Mouse (Mus musculus) frontal cortex, postnatal 25 days (tissue): Measurements from ENCODE around the gene Msl2.
A peak's percentile ranks its signal among the peaks of the same experiment; 100 is the strongest.

Experiments
- DNase-seq, 2 experiments: peaks; one replicate each; pipeline ENCODE4 v3.0.0; 2022; ENCODE audit warnings: low spot score in 2 of 2

The Msl2 gene

DNA sequence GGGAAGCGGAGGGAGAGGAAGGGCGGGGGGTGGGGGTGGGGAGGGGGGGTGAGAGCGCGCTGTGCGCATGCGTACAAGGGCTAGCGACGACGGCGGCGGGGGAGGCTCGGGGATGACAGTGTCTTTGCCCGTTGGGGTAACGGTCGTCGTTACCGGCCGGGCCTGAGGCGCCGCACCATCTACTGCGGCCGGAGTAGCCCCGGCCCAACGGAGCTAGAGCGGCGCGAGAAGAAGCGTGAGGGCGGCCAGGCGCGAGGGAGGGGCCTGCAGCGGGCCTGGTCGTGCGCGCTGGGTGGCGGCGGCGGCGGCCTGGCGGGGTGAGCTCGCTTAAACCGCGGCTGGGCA, at the start of gene Msl2:
Gene Msl2 (plus strand): TSS at position 115 of the 345 bp plus-strand sequence.
- DNase-seq, result no peak

DNA sequence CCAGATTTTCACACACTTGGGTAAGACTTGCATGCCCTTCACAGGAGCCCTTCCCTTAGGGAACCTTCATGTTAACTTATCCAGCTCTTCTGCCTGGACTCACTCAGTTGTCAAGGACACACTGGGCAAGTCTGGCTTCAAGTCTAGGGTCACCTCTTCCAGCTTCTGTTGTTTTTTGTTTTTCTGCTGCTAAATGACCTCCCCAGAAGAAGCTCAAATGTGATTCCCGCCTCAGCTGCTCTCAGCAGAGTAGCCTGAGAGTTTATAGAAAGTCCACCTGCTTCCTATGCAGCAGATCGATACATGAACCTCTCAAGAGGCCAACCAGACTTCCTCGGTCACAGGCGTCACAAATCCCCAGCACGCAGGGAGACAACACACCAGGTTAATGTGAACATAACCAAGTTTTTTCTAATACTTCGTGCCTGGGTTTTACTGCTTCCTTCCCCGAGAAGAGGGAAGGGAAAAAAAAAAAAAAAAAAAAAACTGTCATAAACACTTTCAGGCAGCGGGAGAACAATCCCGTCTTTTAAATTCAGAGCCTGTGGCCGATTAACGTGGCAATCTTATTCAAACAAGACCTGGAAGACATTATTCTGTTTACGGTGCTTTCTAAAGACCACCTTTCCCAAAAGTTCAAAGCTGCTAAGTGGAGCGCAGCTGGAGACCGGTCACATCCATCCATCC, 40.0 kb upstream of the Msl2 start:
- no peak for DNase-seq

DNA sequence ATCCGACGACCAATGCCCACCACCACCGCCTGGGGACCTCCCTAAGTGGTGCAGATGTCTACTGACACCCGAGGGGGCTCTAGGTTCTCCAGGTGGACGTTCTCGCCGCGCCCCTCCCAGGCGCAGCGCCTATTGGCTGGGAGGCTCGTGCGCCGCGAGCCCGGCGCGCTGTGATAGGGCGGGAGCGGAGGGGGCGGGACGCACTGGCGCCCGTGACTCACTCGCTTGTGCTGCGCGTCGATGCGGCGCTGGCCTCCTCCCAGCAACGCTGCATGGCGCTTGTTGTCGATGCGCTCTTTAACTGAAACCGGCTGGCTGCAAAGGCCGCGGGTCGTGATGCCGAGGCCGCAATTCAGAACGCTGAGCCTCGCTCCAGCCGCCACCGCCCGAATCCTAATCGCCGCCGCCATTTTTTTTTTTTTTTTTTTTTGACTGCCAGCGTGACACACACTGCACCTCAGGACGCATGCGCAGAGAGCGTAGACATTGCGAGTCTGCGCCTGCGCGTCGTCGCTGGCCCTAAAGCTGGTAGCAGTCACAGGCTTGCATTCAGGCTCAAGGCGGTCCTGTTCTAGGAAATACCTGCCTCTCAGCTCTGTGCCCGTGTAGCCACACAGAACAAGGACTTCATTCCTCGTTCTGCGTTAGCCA, 39.3 kb upstream of the Msl2 start, which contains the start of gene Pccb:
Gene Pccb (minus strand): TSS at position 451 of the 651 bp plus-strand sequence.
- DNase-seq, result peak; percentile 95 to 97

DNA sequence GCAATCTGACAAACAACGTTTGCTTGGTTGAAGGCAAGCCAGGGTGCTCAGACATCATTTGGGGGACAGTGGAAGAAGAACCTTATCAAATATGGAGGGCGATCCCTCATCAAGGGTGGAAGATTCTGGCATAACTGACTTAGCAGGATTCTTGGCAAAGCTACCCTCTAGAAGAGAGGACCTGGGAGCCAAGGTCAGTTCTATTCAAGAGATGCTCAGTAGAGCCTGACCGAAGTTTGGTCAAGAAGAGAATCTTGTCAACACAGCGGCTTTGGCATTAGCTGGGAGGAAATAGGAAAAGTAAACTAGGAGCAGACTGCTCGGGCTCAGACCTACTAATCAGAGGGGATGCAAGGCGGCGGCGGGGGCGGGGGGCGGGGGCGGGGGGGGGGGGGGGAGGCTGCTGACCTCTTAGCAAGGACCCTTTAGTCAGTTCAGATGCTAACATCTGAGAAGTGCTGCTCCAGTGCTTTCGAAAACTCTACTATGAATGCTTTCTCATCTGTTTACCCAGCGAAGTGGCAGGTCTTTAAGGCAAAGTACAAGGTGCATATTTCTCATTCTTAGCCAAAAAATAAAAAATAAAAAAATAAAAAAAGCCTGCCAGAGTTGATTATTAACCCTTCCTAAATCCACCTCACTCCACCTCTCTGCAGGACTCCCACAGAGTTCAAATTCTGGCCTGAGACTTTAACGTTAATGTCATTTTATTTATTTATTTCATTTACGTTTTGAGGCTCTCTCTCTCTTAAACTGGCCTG, 37.9 kb upstream of the Msl2 start:
- no peak for DNase-seq

DNA sequence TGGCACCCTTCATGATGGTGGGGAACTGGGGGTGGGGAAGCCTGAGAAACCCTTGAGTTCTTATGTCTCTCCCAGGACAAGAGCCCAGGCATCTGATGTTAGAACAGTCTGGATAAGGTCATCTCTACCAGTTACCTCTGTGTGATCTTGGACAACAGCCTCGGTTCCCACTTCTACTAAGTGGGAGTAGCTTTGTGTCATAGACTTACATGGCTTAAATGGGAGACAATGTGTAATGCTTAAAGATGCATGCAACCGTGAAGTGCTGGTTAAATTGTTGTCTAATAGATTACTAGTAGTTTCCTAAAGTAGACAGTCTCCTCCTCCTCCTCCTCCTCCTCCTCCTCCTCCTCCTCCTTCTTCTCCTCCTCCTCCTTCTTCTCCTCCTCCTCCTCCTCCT, 37.0 kb upstream of the Msl2 start:
- no peak for DNase-seq

DNA sequence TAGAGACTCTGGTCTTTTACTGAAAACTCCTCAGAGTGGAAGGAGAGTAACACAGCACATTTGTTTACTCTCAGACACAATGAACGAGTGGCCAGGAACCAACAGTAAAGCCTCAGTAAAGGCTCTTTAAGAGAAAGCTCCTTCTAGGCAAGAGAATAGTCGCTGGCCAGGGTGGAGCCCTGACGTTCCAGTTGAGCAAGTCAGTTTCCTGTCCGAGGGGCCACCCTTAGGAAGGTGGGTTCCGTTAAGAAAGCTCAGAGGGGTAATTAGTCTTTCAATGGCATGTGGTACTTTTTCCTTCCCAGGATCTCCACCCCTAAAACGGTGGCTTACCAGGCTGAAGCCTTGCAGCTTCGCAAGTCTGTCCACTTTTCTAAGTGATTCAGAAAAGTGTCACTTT, 36.5 kb upstream of the Msl2 start:
- DNase-seq, result no peak

DNA sequence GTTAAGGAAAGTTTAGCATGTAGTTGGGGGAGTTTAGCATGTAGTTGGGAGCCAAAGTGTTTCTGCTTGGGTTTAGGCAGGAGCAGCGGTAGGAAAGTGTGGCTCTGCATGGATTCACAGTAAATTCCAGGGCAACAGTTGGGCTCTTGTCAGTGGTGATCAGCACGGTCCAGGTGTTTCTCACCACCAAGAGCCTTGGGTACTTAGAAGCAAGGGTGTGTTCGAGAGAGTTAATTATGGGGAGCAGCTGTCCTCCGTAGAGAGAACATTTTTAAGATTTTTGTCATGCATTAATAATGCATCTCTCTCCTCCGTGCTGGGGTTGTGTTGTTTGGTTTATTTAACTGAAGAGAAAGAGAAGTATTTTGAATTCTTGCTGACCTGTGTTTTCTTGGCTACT, 35.3 kb upstream of the Msl2 start:
- no peak for DNase-seq

DNA sequence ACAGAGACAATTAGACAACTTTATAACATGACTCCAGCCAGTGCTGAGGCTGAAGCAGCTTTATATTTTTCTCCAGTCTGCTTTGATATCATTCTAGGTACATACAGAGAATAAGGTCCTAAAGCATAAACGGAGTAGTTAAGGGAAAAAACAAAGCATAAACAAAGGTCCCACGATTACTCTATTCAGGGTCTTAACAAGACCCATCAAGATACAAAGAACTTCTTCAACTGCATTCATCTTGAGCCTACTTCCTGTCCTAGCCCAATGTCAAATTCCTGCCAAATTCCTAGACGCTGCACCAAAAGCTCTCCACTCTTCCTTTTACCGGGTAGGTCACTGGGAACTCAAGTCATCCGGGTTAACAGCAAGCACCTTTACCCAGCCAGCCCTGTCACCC, 32.4 kb upstream of the Msl2 start:
- DNase-seq, result no peak

DNA sequence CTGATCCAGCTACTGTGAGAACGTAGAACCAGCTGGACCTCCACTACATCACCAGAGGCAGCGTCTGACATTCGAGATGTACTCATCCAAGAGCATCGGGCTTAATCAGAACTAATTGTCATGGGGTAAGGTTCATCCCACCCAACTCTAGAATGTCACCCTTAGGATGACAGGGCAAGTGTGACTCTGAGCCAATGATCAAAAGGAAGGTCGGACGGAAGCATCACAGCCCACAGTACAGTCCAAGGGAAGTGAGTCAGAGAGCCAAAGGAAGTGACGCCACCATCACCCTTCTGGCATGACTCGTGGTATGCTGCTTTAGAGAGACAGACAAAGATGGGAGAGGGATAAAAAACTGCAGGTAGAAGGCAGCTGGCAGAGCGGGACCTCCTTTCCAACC, 31.7 kb upstream of the Msl2 start:
- DNase-seq, result no peak

DNA sequence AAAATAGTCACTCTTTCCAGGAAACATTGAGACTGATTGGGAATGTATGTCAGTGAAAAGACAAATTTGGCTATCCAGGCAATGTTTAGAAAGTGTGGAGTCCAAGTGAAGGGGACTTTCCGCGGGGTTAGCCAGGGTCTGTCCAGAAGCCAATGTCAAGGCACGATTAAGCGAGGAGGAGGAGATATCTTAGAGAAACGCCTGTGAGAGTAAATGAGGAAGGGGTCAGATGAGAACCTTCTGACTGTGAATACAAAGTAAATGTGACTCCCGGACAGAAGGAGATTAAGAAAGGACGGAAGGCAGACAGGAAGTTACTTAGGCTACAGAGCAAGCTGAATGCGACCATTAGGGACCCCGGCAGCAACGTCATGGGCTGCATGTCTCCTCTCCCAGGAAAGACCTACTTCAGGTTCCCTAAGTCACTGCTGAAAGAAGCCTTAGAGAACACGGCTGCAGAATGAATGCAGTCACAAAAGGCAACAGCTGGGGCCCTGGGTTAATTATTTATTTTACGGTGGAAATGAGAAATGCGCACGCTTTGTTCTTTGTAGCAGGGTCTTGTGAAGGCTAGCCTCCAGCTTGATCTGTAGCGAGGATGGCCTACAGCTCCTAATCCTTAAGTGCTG, 28.1 kb upstream of the Msl2 start:
- DNase-seq, result no peak

DNA sequence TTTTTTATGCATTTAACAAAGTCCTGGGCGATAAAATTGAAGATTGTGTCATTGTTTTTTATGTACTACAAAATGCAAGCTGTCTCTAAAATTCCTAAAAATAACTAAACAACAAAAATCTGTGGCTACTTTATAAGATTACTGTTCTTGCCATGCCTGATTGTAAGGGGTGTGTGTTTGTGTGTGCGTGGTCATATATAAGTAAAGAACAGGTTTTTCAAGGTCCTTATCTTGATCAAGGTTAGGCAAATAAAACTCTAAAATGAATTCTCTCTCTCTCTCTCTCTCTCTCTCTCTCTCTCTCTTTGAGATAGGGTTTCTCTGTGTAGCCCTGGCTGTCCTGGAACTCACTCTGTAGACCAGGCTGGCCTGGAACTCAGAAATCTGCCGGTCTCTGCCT, 21.9 kb upstream of the Msl2 start:
- DNase-seq, result no peak

DNA sequence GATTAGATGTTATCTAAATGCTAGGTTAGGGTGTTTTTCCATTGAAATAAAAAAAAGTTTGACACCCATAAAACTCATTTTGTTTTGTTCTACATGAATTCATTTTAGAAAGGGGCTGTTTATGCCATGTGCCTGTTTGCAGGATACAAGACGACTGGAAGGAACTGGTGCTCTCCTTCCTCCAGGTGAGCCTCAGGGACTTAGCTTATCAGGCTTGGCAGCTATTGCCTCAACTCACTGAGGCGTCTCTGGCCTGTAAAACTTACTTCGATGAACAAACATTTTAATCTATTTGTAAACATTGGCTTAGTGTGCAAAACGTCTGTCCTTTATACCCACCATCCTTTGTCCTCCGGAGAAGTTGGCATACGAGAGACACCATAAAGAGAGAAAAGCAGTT, 21.2 kb upstream of the Msl2 start:
- no peak for DNase-seq

DNA sequence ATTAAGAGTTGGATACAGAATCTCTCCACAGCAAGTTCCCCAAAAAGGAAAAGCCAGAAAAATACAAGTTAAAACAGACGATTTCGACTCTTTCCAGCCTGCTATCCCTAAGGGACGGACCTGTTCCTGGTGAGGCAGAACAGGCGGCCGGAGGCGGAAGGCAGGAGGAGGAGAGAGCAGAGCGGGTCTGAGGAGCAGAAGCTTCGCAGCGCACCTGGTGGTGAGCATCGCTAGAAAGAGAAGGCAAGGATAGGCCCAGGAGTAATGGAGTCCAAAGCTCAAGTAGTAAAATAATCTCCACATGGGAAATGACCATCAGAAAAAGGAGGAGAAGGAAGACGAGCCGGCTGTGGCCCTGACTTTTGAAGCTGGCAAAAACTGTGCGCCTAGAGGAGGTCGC, 20.6 kb upstream of the Msl2 start:
- no peak for DNase-seq

DNA sequence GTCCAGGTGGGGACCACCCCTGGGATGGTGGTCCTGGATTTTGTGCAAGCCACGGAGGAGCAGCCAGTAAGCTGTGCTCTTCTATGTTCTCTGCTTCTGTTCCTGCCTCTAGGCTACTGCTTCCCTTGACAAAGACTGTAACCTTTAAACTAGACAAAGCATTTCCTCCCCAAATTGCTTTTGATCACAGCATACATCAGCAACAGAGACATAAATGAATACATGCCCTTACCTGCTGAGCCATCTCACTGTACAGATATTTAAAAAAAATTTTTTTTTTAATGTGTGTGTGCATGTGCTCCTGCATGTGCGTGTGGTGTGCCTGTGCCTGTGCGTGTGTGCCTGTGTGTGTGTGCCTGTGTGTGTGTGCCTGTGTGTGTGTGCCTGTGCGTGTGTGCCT, 16.7 kb upstream of the Msl2 start:
- DNase-seq, result no peak

DNA sequence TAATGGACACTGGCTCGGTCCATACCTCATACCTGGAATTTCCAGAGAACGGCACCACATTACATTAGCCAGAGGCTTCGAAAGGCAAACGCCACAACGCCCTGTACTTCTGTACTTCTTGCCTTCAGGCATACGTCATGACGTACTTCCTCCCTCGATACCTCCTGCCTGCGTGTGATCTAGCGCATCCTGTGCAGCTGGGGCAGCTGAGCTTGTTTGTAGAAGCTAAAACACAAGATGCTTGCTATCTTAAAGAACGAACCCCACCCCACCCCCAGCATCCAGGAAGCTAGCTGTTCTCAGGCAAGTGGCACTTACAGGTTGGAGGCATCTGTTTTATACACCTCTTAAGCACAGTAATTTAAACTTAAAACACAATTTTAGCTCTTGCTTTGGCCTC, 12.9 kb upstream of the Msl2 start:
- no peak for DNase-seq

DNA sequence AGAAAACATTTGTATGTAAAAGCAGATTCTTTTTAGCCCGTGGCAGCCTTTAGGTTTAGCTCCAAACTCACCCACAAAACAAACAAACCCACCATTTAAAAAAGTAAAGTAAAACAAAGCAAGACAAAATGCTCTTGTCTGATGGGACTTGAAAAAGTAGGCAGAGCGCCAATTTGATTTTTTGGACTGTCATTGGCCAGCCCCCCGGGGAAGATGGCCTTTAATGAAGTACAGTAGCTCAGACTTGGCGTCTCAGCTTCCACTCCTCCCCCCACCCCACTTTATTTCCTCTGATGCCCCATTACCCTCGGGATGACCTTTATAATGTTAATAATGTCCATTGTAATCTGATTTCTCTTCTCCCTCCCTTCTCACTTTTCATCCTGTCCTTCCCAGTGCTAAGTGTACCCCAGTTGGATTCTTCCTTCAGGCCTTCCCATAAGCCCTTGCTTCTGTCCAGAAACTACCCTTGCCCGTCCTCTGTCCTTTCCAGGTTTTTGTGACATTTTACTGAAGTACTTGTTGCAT, 11.6 kb upstream of the Msl2 start:
- no peak for DNase-seq

DNA sequence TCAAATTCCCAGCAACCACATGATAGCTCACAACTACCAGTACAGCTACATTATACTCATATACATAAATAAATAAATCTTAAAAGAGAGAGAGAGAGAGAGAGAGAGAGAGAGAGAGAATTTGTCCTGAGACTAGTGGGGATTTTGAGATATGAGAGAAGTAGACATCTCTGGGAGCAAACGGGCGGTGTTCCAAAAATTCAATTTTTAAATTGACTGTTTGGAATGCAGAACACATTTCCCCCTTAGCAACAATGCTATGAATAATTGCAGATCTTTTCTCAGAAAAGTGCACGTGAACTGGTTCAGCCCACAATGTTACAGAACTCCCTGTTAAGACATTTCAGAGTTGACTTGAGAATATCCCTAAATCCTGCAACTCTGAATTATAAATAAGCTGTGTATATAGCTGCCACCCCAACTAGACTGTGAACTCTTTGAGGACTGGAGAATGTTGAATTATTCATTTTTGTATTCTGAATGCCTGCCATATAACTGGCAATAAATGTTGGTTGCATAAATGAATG, 8.8 kb upstream of the Msl2 start:
- DNase-seq, result no peak

DNA sequence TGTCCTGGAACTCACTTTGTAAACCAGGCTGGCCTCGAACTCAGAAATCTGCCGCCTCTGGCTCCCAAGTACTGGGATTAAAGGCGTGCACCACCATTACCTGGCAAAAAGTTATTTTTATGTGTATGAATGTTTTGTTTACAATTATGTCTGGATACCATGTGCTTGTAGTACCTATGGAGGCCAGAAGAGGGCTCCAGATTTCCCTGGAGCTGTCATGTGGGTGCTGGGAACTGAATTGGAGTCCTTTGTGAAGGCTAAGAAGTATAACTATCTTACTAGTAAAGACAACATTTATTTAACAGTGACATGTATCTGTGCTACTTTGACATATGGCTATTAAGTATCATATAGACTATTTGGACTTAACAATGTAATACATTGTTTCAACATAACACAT, 4.1 kb upstream of the Msl2 start:
- DNase-seq, result no peak

DNA sequence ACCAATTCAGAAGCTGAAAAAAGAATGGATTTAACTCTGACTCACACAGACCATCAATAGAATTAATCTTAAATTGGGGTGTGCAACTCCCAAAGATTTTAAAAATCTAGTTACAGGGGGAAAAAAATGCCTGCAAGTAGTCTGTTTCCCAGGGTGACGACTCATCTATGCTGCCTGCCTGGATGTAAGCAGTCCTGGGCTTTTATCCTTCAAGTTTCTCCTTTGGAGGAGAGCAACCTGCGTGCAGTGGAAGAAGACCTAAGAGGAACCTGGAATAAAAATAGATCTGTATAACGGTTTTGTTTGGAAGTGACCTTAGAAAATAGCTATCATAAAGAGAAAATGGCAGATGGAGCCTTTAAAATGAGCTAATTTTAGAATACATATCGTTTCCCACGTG, 1.4 kb upstream of the Msl2 start:
- no peak for DNase-seq

DNA sequence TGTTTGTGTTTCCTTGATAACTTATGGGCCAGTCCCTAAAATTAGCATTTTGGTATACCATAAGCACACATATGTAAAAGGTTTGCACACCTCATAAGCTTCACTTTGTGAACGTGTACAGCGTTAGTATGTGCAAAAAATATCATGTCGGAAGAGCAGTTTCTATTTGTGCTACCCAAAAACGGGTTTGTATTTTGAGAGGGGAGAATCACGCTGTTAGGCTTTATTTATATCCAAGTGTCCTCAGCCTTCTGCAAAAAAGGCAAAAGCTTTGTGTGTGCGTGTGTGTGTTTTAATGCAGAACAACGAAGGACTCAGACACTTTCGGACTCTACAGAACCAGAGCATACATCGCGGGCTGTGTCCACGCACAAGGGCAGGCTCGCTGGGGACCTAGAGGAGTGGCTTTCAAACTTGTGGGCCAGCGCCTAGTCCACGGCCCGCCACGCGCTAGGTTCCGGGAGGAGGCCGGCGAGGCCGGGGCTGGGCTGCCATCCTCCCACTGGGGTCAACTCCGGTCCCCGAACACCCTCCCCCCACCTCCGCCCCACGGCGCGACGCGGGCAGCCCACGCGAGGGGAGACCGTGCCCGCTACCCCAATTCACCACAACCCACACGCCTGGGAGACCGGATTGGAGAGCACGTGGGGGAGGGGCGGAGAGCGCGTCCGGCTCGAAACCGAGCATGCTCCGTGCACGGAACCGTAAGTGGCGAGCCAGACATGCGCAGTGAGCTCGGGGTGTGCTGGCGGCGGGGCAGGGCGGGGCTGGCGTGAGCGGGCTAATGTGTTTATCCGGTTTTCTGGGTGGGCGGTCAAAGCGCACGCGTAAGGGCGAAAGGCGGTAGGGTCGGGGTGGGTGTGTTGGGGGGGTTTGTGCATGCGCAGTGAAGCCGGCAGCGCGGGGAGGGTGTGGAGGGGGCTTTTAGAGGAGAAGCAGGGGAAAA, 587 bp upstream of the Msl2 start:
- peak; percentile 96 to 98 for DNase-seq
